Mouse (Mus musculus): ENCODE results near the gene Gm20715.
"Not testable (repeated sequence)": the region's sequence is repeated elsewhere in the genome, so short reads cannot be mapped to it uniquely, and the experiment has no call there.

Gene Gm20715

DNA sequence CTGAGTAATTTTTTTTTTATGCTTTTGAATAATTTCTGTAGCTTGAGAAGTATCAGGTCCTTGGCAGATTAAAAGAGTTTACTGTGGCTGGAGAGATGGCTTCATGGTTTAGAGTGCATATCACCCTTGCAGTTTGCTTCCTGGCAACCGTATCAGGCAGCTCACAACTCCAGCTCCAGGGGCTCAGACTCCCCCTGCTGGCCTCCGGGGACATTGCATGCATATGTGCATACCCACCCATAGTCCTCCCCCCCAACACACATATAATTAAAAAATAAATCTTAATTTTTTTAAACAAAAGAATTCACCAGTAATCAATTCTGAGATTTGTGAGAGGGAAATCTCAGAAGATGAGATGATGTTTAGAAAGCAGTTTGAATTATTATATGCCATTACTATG, 20.3 kb downstream of the Gm20715 start:
- DNase-seq: peak; percentile 53

DNA sequence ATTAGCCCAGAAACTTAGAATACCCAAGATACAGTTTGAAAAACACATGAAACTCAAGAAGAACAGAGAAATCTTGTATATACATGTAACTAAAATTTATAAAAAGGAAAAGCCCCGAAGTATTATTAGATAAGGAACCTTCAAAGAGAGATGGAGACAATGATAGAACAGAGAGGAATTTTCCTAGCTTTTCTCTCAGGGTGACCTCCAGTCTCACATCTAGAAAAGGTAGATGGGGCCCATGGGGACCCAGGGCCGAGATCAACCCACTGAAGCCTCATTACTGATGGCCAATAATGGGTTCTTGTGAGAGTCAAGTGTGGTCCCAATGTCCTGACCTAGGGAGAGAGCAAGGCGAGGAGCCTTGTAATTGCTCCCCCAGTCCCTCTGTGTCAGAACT, 28.3 kb downstream of the Gm20715 start, which contains the start of gene Olfr1344:
Olfr1344 (plus strand) TSS at position 301 of the 400 bp plus-strand sequence.
- no peak for DNase-seq

DNA sequence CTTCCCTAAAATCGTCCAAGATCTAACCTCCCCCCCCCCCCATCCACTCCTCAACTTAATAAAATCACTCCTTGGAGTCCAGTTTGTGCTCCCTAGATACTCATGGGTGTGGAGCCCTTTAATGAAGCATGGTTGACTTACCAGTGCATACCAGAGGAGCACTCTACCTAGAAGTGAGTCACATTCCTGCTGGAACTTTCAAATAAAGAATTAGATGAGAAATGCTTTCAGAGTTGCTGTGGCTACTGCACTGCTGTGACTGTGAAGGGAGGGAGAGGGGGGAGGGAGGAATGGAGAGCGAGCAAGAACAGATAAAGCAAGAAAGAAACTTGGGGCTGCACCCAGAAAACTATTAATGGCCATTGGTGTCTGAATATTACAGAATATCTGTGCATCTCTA, 31.1 kb downstream of the Gm20715 start:
- no peak for DNase-seq

DNA sequence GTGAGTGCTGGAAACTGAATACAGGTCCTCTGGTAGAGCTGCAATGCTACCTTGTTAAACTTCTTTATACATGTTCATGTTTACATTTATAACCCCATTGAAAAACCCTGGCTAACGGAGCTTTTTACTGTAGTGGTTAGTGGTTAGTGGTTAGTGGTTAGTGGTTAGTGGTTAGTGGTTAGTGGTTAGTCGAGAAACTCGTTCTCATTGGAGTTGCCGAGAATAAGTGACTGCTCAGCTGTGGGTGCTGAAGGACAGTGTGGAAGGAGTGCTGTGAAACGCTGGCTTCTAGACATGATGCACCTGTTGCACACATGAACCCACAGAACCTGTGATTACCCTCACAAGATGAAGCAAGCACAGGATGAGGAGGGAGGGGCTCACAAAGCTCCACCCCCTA, 37.7 kb downstream of the Gm20715 start:
- no peak for DNase-seq

DNA sequence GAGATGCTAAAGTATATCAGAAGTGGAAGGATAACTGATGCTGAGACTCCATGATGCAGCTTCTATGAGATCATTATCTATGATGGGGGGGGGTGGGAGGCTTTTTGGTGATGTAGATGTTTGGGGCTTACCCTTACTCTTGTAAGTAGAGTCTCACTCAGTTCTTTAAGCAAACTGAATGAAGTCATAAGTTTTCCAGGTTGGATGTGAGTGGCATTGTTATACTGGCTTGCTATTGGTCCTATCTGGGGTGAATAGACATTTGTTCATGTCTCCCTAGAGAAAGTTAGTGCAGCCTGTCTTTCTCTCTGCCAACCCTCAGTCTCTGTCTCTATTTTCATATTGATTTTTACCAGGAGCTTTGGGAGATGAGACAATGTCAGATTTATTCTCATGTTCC, 45.8 kb downstream of the Gm20715 start, which contains the start of gene Olfr1336:
Olfr1336 (plus strand) TSS at position 301 of the 400 bp plus-strand sequence.
- DNase-seq: no peak

DNA sequence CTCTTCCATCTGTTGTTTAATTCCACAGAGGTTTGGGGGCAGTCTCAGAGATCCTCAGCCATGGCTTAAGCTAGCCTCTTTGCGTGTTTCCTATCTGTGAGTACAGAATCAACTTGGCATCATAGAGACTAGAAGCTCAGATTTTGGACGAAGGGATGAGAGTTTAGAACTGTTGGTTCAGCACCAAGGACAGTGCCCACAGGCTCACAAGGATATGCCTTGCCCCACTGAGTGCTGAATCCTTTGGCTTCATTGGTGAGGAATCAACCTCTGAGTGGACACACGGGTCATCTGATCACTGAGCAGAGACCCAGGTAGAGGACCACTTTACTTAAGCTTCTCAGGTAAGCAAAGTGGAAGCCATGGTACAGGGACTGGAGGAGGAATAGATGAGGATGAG, 46.3 kb downstream of the Gm20715 start:
- no peak for DNase-seq

DNA sequence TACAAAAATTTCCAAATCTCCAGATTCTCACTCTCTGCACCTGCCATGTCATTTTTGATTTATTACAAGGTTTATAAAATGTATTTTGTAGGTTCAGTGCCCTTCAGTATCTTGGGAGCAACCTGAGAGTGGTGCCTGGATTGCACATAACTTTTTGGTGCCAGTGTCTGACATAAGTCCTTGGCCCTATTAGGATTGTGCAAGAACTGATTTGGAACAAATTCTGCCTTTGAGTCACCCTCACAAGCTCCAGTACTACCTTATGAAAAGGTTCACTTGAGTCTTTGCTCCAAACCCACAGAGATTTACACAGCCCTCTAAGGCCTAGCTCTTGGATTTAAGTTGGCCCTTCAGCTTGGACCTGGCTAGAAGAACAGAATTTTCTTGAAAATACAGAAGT, 56.9 kb downstream of the Gm20715 start, which contains the start of gene Olfr1346:
Olfr1346 (plus strand) TSS at position 151 of the 400 bp plus-strand sequence.
- no peak for DNase-seq

DNA sequence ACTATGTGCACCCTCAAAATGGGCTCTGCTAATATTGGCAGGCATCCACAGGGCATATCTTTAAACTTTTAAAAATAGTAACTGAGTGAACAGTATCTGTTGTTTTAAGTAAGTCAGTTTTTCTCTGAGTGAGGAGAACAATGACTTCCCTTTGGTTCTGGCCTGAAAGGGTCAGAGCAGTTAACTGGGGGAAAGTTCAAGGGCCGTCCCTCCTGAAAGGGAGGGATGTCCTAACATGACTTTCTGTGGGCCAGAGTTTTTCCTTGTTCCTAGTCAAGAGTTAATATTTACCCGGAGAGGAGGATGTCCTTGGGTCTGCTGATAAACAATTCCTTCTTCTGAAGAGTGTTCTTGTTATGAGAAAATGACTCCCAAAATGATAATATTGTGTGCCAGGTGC, 67.6 kb downstream of the Gm20715 start:
- DNase-seq: not testable (repeated sequence)

DNA sequence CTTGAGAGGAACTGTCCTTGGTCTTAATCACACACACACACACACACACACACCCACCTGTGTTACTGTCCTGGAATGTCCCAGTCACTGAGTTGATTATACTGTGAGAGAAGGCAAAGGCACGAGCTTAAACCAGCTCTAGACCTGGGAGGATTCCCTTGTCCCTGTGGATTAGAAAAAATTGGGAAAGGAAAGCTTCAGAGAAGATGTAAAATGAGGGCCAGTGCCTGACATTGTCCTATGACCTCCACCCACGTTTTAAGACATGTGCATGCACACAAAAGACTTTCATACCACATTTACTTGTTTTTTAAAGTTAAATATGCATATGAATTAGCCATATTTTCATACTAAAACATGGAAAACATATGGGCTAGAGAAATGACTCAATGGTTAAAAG, 76.8 kb downstream of the Gm20715 start, which contains the start of gene Olfr5:
Olfr5 (minus strand) TSS at position 101 of the 400 bp plus-strand sequence.
- DNase-seq: no peak
